Mouse (Mus musculus): Measurements from ENCODE around the gene Cybb.
"Not testable (repeated sequence)": the region's sequence is repeated elsewhere in the genome, so short reads cannot be mapped to it uniquely, and the experiment has no call there.

DNA sequence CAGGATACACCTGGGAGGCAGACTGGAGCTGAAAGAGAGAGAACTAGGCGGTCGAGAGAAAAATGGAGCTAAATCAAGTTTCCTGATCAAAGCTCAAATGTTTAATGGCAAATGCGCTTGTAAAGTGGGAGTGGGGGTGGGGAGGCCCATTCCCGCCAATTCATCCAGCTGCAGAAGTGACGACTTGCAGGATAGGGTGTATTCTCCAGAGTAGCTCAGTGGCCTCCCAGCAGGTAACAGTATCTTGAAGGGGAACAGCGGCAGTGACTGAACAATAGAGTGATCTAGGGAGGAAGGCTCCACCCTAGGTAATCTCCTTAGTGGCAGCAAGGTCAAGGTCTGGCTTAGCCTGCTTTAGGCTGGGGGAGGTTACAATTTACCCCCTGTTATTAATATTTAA is 12.5 kb downstream of the Cybb start:
- not testable (repeated sequence) for TF ChIP-seq CTCF, EP300 (IDR thresholded peaks at IDR 0.05; ENCODE audit: low read depth)
